Mouse (Mus musculus) intestine, postnatal 0 days (tissue): ENCODE data around the gene Abhd17c. TPM values are rescaled to one million over a fixed set of nuclear protein-coding genes. Genes with fewer than 3 reads are reported as not detected.
A peak's percentile ranks its signal among the peaks of the same experiment; 100 is the strongest.
"Not testable (repeated sequence)": the region's sequence is repeated elsewhere in the genome, so short reads cannot be mapped to it uniquely, and the experiment has no call there.

ENCODE experiments used
- ATAC-seq: fragments of 200-750 bp; cut with Nextera tagmentation; 2 replicates; pipeline ENCODE4 v1.8.0; 2017; ENCODE audit warnings: mild to moderate bottlenecking, moderate TSS enrichment, moderate library complexity
- H3K27ac ChIP-seq: fragments of 300-500 bp; sonication (generic); 2 replicates; pipeline ENCODE4 v1.5.1; 2014; ENCODE audit warnings: mild to moderate bottlenecking, low read depth, low read length, moderate library complexity
- H3K27me3 ChIP-seq: fragments of 300-500 bp; sonication (generic); replicated peaks from 2 replicates; pipeline ENCODE4 v1.6.1; 2014; ENCODE audit warnings: low read length, mixed read lengths; ENCODE audit not compliant: control insufficient read depth, insufficient read depth
- H3K36me3 ChIP-seq: fragments of 300-500 bp; sonication (generic); 2 replicates; pipeline ENCODE4 v1.6.1; 2014; ENCODE audit warnings: mild to moderate bottlenecking, moderate library complexity; ENCODE audit not compliant: control insufficient read depth, insufficient read depth
- H3K4me1 ChIP-seq: fragments of 300-500 bp; sonication (generic); replicated peaks from 2 replicates; pipeline ENCODE4 v1.6.1; 2014; ENCODE audit warnings: antibody characterized with exemption, low read length, mixed read lengths; ENCODE audit not compliant: control insufficient read depth, insufficient read depth
- H3K4me2 ChIP-seq: fragments of 300-500 bp; sonication (generic); replicated peaks from 2 replicates; pipeline ENCODE4 v1.6.1; 2014; ENCODE audit warnings: low read depth, mild to moderate bottlenecking, moderate library complexity
- H3K4me3 ChIP-seq: fragments of 300-500 bp; sonication (generic); 2 replicates; pipeline ENCODE4 v1.5.1; 2014; ENCODE audit warnings: low read depth, low read length
- H3K9ac ChIP-seq: fragments of 300-500 bp; sonication (generic); 2 replicates; pipeline ENCODE4 v1.6.1; 2014; ENCODE audit warnings: mild to moderate bottlenecking, low read depth, low read length
- H3K9me3 ChIP-seq: fragments of 300-500 bp; sonication (generic); 2 replicates; pipeline ENCODE4 v1.6.1; 2016; ENCODE audit warnings: mixed run types; ENCODE audit not compliant: control insufficient read depth
- CTCF ChIP-seq: sonication (generic); IDR thresholded peaks from 2 replicates; pipeline ENCODE4 v1.5.1; 2016; ENCODE audit warnings: low read depth, mild to moderate bottlenecking, control low read depth, antibody characterized with exemption, moderate library complexity
- WGBS: fragments of 180-500 bp; shearing (Covaris S2); extraction: QIAGEN DNeasy Blood & Tissue Kit; methylation state at CpG from one replicate; pipeline ENCODE4 v1.1.7; 2014; 5-methylcytosine and 5-hydroxymethylcytosine counted together
- polyA plus RNA-seq: library from polyadenylated mRNA; unstranded; fragments of >200 nt; fragmentation: Nextera tagmentation; extraction: Ambion mirVana; gene quantifications from 2 replicates; pipeline ENCODE4 v1.2.1, GENCODE M21; 2015

The Abhd17c gene
- polyA plus RNA-seq, 1 experiment from 2014 or later, result 203 TPM

DNA sequence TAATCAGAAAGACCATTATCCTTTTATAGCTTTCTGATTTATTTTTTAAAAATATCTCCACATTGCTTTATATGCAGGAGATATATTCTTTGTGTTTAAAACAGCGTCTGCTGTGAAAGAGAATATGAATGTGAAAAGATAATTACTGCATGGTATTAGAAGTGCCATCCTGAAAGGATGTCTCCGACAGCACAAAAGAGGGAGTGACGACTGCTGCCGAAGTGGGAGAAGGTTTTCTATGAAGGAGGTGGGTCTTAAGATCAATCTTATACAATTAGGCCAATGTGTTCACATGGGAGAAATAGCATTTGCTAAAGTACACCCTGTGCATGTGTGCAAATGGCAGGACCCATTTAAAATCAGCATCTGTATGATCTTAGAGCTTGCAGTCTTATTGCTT is 33.5 kb upstream of the Abhd17c start:
- H3K27me3 ChIP-seq, result no peaks in the 10 kb centered on the region
- H3K4me2 ChIP-seq, result no peak overlapping the region
- no peak overlapping the region for H3K27ac ChIP-seq
- H3K4me3 ChIP-seq, result no peak overlapping the region
- no peak overlapping the region for H3K9ac ChIP-seq
- no peaks in the 10 kb centered on the region for H3K9me3 ChIP-seq
- H3K36me3 ChIP-seq, result no peaks in the 10 kb centered on the region
- ATAC-seq, result no peak
- WGBS, result 91% methylated on average over 4 of the region's 4 CpGs
- 0 out of 2 replicates have a peak, but pooled peaks cover 5% of the 10 kb centered on the region for H3K4me1 ChIP-seq
- TF ChIP-seq CTCF, result no peak

- Histone ChIP-seq H3K27me3 (no peaks in the 10 kb centered on the region), H3K9ac (no peak overlapping the region), H3K4me3 (no peak overlapping the region), H3K9me3 (no peaks in the 10 kb centered on the region), H3K4me2 (no peak overlapping the region), H3K4me1 (0 out of 2 replicates have a peak, but pooled peaks cover 5% of the 10 kb centered on the region), H3K36me3 (no peaks in the 10 kb centered on the region), H3K27ac (no peak overlapping the region)
- WGBS, result 78% methylated on average over 3 of the region's 3 CpGs
- ATAC-seq, result no peak
- no peak for TF ChIP-seq CTCF
Measured at GRCm38 (mm10) chr7:84184703-84185102, 33.0 kb upstream of the Abhd17c start.

- ATAC-seq, result peak; percentile 74
- peak overlapping the region; percentile 91 for H3K27ac ChIP-seq
- WGBS, result 42% methylated on average over 2 of the region's 2 CpGs
Measured at GRCm38 (mm10) chr7:84178809-84179208, 27.1 kb upstream of the Abhd17c start.

DNA sequence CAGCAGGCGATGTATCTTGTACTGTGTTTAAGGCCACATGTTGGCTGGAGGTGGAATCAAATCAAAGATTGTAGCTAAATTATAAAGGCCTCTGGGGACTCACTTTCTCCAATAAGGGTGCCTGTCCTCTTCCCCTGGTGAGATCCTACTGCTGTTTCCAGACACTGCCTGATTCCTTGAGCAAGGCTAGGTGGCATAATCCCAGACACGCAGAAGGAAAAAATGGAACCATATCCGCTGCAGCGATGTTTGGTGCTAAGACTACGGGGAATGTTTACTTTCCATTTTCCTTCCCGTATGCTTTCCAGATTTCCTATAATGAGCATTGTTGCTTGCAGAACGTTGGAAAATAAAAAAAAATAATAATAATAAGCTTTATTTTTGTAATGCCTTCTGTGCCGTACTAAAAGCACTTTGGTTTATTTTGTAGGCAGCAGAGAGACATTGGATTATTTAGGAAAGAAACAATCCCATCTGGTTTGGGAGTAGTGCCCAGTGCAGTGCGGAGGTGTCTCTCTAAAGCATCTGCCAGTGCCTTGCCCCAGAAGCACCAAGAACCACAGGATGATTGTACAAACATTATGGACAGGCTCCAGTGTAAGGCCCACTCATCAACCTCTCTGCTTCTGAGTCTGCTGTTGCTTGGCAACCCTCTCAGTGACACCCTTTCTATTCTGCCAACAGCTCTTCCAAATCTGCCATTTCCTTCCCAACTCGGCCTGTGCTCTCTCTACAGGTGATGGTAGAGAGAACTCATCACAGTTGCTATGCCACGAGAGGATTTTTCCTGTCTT is 23.2 kb upstream of the Abhd17c start:
- H3K27ac ChIP-seq, result no peak overlapping the region
- H3K4me2 ChIP-seq, result no peak overlapping the region
- no peak overlapping the region for H3K4me3 ChIP-seq
- H3K9ac ChIP-seq, result no peak overlapping the region
- 80% methylated on average over 11 of the region's 11 CpGs for WGBS
- no peak for ATAC-seq
- no peaks in the 10 kb centered on the region for H3K27me3 ChIP-seq
- no peaks in the 10 kb centered on the region for H3K9me3 ChIP-seq
- no peaks in the 10 kb centered on the region for H3K36me3 ChIP-seq
- H3K4me1 ChIP-seq, result peaks cover 11% of the 10 kb centered on the region; the same call in 1 of the 2 replicates
- no peak for TF ChIP-seq CTCF

More at GRCm38 (mm10) chr7:84178809-84179208, 27.1 kb upstream of the Abhd17c start:
- H3K36me3 ChIP-seq, H3K9ac ChIP-seq, H3K27me3 ChIP-seq, H3K4me2 ChIP-seq, H3K4me1 ChIP-seq, H3K9me3 ChIP-seq, H3K4me3 ChIP-seq: not testable (repeated sequence)

- no peaks in the 10 kb centered on the region for H3K36me3 ChIP-seq
- no peaks in the 10 kb centered on the region for H3K9me3 ChIP-seq
- H3K4me2 ChIP-seq, result no peak overlapping the region
- TF ChIP-seq CTCF, result no peak
- H3K4me3 ChIP-seq, result no peak overlapping the region
- H3K4me1 ChIP-seq, result peaks cover 11% of the 10 kb centered on the region; the same call in 1 of the 2 replicates
- no peak for ATAC-seq
- peak overlapping the region; percentile 66; the same call in 1 of the 2 replicates for H3K27ac ChIP-seq
- H3K27me3 ChIP-seq, result no peaks in the 10 kb centered on the region
- no peak overlapping the region for H3K9ac ChIP-seq
- 72% methylated on average over 4 of the region's 4 CpGs for WGBS
Measured at GRCm38 (mm10) chr7:84173394-84173793, 21.7 kb upstream of the Abhd17c start.

DNA sequence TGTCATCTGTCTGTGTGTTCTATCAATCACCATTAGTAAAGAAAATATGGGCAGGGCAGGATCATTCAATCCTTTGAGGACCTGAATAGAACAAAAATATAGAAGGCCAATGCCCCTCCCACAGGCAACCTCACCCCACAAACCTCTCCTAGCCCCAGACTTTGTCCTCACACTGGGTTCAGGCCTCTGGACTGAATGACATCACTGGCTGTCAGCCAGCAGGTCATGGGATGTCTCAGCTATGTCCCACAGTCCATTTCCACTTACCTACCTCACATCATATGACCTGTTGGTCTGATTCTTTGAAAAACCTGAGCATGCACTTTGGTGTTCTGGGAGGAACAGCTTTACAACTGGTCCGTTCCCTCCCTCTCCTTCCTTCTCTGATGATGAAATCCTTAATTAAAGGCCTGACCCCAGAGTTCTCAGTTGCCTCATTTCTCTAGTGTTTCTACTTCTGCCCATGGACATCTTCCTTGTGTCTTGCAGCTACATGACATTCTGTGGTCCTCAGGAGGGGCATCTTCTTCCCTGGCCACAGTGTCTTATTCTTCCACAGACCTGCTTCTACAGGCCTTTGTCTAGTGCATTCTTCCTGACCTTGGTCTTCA is 19.6 kb upstream of the Abhd17c start:
- Histone ChIP-seq H3K4me2 (no peak overlapping the region), H3K9ac (no peak overlapping the region), H3K27ac (peak overlapping the region; percentile 83), H3K4me3 (no peak overlapping the region), H3K9me3 (no peaks in the 10 kb centered on the region), H3K36me3 (no peaks in the 10 kb centered on the region), H3K4me1 (peaks cover 9% of the 10 kb centered on the region; the same call in 1 of the 2 replicates), H3K27me3 (no peaks in the 10 kb centered on the region)
- ATAC-seq, result peak; percentile 92
- TF ChIP-seq CTCF, result no peak
- 39% methylated on average over 1 of the region's 1 CpGs for WGBS
